Mouse (Mus musculus) forebrain, postnatal 0 days (tissue): ENCODE measurements at regions not wholly inside any gene's neighbourhood (a gene's known extent, or its start where the extent isn't known, plus 50 kb on each side); places are given as distances from the start of the nearest gene placed in this dataset.

Experiments used
- ATAC-seq: fragments of 200-750 bp; cut with Nextera tagmentation; 2 replicates; pipeline ENCODE4 v1.8.0; 2017; ENCODE audit warnings: mild to moderate bottlenecking, moderate library complexity
- DNase-seq: peaks from one replicate; pipeline ENCODE4 v3.0.0-alpha.2; 2015
- H3K27ac ChIP-seq: fragments of 300-500 bp; sonication (generic); 2 replicates; pipeline ENCODE4 v1.5.1; 2014; ENCODE audit warnings: low read depth, mild to moderate bottlenecking, antibody characterized with exemption, low read length, moderate library complexity, mixed read lengths
- H3K27me3 ChIP-seq: fragments of 300-500 bp; sonication (generic); 2 replicates; pipeline ENCODE4 v1.6.1; 2014; ENCODE audit warnings: mild to moderate bottlenecking, low read length, mixed read lengths; ENCODE audit not compliant: insufficient read depth
- H3K36me3 ChIP-seq: fragments of 300-500 bp; sonication (generic); 2 replicates; pipeline ENCODE4 v1.6.1; 2014; ENCODE audit warnings: mild to moderate bottlenecking, moderate library complexity; ENCODE audit not compliant: insufficient read depth
- H3K4me1 ChIP-seq: fragments of 300-500 bp; sonication (generic); 2 replicates; pipeline ENCODE4 v1.6.1; 2014; ENCODE audit warnings: antibody characterized with exemption; ENCODE audit not compliant: insufficient read depth
- H3K4me2 ChIP-seq: fragments of 300-500 bp; sonication (generic); 2 replicates; pipeline ENCODE4 v1.6.1; 2014; ENCODE audit warnings: low read depth, mild to moderate bottlenecking, moderate library complexity
- H3K4me3 ChIP-seq: fragments of 300-500 bp; sonication (generic); 2 replicates; pipeline ENCODE4 v1.5.1; 2014; ENCODE audit warnings: low read depth, low read length, mixed read lengths
- H3K9ac ChIP-seq: fragments of 300-500 bp; sonication (generic); 2 replicates; pipeline ENCODE4 v1.6.1; 2014; ENCODE audit warnings: mild to moderate bottlenecking
- H3K9me3 ChIP-seq: fragments of 300-500 bp; sonication (generic); 2 replicates; pipeline ENCODE4 v1.6.1; 2016; ENCODE audit warnings: low read length
- CTCF ChIP-seq: sonication (generic); IDR thresholded peaks from 2 replicates; pipeline ENCODE4 v1.5.1; 2016; ENCODE audit warnings: antibody characterized with exemption, control low read depth, low read depth
- WGBS: fragments of 180-500 bp; shearing (Covaris S2); extraction: QIAGEN DNeasy Blood & Tissue Kit; methylation state at CpG from one replicate; pipeline ENCODE4 v1.1.7; 2014; 5-methylcytosine and 5-hydroxymethylcytosine counted together

GRCm38 (mm10) chr9:14053704-14054103 is 221.2 kb upstream of the Sesn3 start:
- Histone ChIP-seq H3K4me1 (no peaks in the 10 kb centered on the region), H3K9me3 (no peaks in the 10 kb centered on the region), H3K27me3 (no peaks in the 10 kb centered on the region; the same call in 1 of the 2 replicates), H3K9ac (no peak overlapping the region), H3K36me3 (no peaks in the 10 kb centered on the region), H3K4me3 (no peak overlapping the region), H3K4me2 (no peak overlapping the region), H3K27ac (no peak overlapping the region)
- DNase-seq (no peak), ATAC-seq (no peak)
- no peak for TF ChIP-seq CTCF
- WGBS = 31% methylated on average over 2 of the region's 2 CpGs

GRCm38 (mm10) chr9:14056410-14057172 is 218.3 kb upstream of the Sesn3 start:
- no peak for TF ChIP-seq CTCF
- Histone ChIP-seq H3K27ac (no peak overlapping the region), H3K4me2 (no peak overlapping the region), H3K27me3 (no peaks in the 10 kb centered on the region; the same call in 1 of the 2 replicates), H3K9ac (no peak overlapping the region), H3K36me3 (no peaks in the 10 kb centered on the region), H3K4me3 (no peak overlapping the region), H3K4me1 (no peaks in the 10 kb centered on the region), H3K9me3 (no peaks in the 10 kb centered on the region)
- 88% methylated on average over 10 of the region's 10 CpGs for WGBS
- DNase-seq (no peak), ATAC-seq (no peak)

- peak overlapping the region; percentile 17 for H3K27ac ChIP-seq
- no peak overlapping the region for H3K4me2 ChIP-seq
- H3K9me3 ChIP-seq = no peaks in the 10 kb centered on the region
- no peak overlapping the region for H3K9ac ChIP-seq
- WGBS = 6% methylated on average over 5 of the region's 5 CpGs
- no peak for TF ChIP-seq CTCF
- H3K27me3 ChIP-seq = no peaks in the 10 kb centered on the region
- H3K4me3 ChIP-seq = no peak overlapping the region
- ATAC-seq (peak; percentile 65), DNase-seq (peak; percentile 33)
- H3K36me3 ChIP-seq = no peaks in the 10 kb centered on the region
- H3K4me1 ChIP-seq = no peaks in the 10 kb centered on the region
Observed at GRCm38 (mm10) chr9:14058592-14059227, 216.2 kb upstream of the Sesn3 start.

DNA sequence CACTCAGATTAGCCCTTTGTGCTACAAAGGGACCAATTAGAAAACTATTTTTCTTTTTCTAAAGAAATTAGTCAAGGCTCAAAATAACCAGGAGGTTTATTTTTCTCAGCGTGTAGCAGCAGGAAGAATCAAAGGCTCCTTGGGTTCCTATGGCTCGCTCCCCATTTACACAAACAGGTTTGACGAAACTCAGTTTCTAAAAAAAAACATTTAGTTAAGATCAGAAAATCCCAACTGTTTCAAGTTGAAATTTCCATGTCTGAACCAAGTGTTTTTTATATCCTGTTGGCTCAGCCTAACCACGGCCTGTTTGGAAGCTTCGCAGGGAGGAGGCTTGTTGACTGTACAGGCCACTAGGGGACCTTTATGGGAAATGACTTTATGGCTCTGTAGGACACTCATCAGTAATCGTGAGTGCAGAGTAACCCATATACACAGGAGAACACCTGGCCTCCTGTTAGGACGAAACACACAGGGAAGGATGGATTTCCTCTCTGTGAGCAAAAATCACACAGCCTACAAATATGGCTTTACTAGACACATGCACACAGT is 215.6 kb upstream of the Sesn3 start:
- ATAC-seq = peak; percentile 72
- H3K27ac ChIP-seq = peak overlapping the region; percentile 17

DNA sequence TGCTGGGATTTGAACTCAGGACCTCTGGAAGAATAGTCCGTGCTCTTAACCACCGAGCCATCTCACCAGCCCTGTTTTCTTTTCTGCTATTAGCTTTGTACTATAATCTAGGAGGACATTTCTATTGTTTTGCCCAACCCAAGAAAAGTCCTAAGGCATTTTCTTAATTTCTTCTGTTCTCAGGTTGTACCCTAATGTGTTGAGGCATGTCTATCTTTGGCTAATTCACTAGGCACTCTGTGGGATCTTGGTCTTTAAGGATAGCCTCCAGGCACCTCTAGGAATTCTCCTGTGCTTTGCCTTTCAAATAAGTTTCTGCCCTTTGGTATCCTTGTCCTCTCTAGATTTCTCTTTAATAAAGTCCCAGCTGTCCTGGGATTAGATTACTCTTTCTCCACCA is 214.6 kb upstream of the Sesn3 start:
- Histone ChIP-seq H3K4me1 (no peaks in the 10 kb centered on the region), H3K9ac (no peak overlapping the region), H3K36me3 (no peaks in the 10 kb centered on the region), H3K27me3 (no peaks in the 10 kb centered on the region), H3K4me3 (no peak overlapping the region), H3K27ac (no peak overlapping the region), H3K4me2 (no peak overlapping the region), H3K9me3 (no peaks in the 10 kb centered on the region)
- no peak for DNase-seq
- no peak for ATAC-seq
- no peak for TF ChIP-seq CTCF
- 96% methylated on average over 2 of the region's 2 CpGs for WGBS

More for the DNA sequence above, 215.6 kb upstream of the Sesn3 start:
- Histone ChIP-seq H3K4me2 (no peak overlapping the region), H3K4me3 (no peak overlapping the region), H3K9me3 (no peaks in the 10 kb centered on the region), H3K9ac (no peak overlapping the region), H3K27me3 (no peaks in the 10 kb centered on the region), H3K36me3 (no peaks in the 10 kb centered on the region), H3K4me1 (no peaks in the 10 kb centered on the region)
- peak; percentile 44 for DNase-seq
- TF ChIP-seq CTCF = peak; percentile 36
- 14% methylated on average over 7 of the region's 7 CpGs for WGBS

GRCm38 (mm10) chr9:14061389-14061788 is 213.5 kb upstream of the Sesn3 start:
- Histone ChIP-seq H3K9me3 (no peaks in the 10 kb centered on the region), H3K27ac (no peak overlapping the region), H3K4me2 (no peak overlapping the region), H3K4me1 (no peaks in the 10 kb centered on the region), H3K27me3 (no peaks in the 10 kb centered on the region), H3K9ac (no peak overlapping the region), H3K4me3 (no peak overlapping the region), H3K36me3 (no peaks in the 10 kb centered on the region)
- ATAC-seq (no peak), DNase-seq (no peak)
- no peak for TF ChIP-seq CTCF
- 73% methylated on average over 5 of the region's 5 CpGs for WGBS

DNA sequence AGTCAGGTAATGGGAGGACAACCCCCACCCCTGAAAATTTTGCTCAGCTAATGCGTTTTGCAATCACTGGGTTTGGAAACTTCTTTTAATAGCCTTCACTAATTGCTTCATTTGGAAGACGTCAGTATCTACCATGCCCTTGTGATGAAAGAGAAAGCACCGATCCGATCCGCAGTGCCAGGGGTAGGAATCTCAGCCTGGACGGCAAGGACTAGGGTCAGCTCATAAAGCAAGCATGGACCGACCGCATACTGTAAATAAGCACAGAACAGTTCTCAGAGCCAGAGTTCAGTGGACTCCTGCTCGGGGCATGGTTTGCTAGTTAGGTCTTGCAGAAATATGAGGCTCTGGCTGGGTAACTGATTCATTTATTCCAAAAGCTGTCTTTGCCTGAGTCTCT is 213.0 kb upstream of the Sesn3 start:
- DNase-seq = no peak
- WGBS = 71% methylated on average over 9 of the region's 9 CpGs
- TF ChIP-seq CTCF = no peak

More for the DNA sequence above, 213.0 kb upstream of the Sesn3 start:
- H3K9ac ChIP-seq = no peak overlapping the region
- H3K4me2 ChIP-seq = no peak overlapping the region
- H3K27me3 ChIP-seq = no peaks in the 10 kb centered on the region
- no peak overlapping the region for H3K4me3 ChIP-seq
- no peak for ATAC-seq
- H3K9me3 ChIP-seq = no peaks in the 10 kb centered on the region
- H3K27ac ChIP-seq = no peak overlapping the region
- no peaks in the 10 kb centered on the region for H3K36me3 ChIP-seq
- no peaks in the 10 kb centered on the region for H3K4me1 ChIP-seq
